Mouse (Mus musculus) thymus, postnatal 25 days (tissue): ENCODE measurements around the gene Ezr.

Experiments
- DNase-seq: peaks from one replicate; pipeline ENCODE4 v3.0.0; 2022

Ezr gene

GRCm38 (mm10) chr17:6766823-6767222 lies 15.8 kb downstream of the Ezr start:
- no peak for DNase-seq

- DNase-seq = no peak
Observed at GRCm38 (mm10) chr17:6765886-6766285, 16.7 kb downstream of the Ezr start.

- DNase-seq = no peak
Observed at GRCm38 (mm10) chr17:6764730-6765129, 17.9 kb downstream of the Ezr start.

- DNase-seq = no peak
Observed at GRCm38 (mm10) chr17:6764227-6764593, 18.4 kb downstream of the Ezr start.

GRCm38 (mm10) chr17:6763513-6764226 lies 18.9 kb downstream of the Ezr start:
- no peak for DNase-seq

GRCm38 (mm10) chr17:6759717-6760292 lies 22.8 kb downstream of the Ezr start:
- DNase-seq = no peak

- DNase-seq = no peak
Observed at GRCm38 (mm10) chr17:6758845-6759244, 23.7 kb downstream of the Ezr start.

DNA sequence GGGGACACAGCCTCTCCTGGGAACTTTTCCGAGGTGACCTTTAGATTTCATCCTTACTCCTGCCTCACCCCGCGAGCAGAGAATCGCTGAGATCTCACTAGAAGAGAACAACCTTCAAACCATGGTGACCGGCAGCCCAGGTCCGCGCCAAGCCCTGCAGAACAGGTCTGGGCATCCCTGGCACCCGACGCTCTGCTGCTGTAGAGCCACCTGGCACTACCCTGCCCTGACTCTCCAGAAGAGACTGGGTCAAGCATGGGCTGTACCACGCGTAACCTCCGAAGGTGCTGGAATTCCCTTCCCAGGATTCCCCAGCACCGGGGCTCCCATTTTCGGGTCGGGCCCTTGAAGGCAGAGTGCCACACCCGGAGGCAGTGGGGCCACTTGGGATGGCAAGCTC lies 24.7 kb downstream of the Ezr start:
- DNase-seq = no peak

DNA sequence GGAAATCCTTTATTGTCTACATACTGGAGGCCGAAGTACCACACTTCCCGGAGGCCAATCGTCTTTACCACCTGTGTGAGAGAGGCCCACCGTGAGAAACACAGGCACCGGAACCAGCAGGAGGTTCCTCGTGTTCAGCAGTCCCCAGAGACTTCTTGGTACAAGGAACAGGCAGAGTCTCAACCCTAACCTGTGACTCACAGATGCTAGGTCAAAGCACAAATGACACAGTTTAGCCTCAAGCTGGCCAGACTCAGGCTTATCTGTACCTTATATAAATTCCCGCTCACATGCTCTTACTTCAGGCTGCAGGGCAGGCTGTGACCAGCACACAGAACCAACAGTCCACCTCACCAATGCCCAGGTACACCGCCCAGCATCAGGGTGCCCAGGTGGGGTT lies 26.7 kb downstream of the Ezr start:
- no peak for DNase-seq

GRCm38 (mm10) chr17:6755176-6755575 lies 27.4 kb downstream of the Ezr start:
- no peak for DNase-seq

- DNase-seq = no peak
Observed at GRCm38 (mm10) chr17:6752375-6752774, 30.2 kb downstream of the Ezr start.

- DNase-seq = no peak
Observed at GRCm38 (mm10) chr17:6751221-6751859, 31.2 kb downstream of the Ezr start.

DNA sequence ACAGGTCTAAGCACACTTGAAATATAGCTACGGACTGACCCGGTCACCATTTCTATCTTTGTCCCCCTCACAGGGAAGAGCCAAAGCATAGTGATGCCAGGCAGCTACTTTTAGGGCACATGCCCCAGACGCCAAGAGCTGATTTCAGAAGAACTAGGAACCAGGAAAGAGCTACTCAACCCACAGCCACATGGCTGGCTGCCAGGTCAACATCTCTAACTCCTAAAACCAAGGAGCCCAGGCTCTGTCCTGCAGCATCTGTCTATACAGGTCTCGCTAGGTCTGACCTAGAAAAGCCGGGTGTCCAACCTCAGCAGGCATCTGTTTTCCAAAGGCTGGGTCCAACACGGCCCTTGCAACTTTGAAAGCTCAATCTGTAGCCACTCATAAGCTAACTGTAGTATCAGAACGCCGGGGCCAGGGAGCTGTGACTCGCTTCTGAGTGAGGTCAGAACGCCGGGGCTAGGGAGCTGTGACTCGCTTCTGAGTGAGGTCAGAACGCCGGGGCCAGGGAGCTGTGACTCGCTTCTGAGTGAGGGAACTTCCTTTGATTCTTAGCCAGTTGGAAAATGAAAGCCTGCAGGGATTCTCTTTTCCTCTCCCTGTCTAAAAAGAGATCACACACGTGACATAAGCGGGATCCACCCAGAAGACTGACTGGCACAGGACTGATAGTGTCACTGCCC lies 33.7 kb downstream of the Ezr start:
- DNase-seq = no peak

DNA sequence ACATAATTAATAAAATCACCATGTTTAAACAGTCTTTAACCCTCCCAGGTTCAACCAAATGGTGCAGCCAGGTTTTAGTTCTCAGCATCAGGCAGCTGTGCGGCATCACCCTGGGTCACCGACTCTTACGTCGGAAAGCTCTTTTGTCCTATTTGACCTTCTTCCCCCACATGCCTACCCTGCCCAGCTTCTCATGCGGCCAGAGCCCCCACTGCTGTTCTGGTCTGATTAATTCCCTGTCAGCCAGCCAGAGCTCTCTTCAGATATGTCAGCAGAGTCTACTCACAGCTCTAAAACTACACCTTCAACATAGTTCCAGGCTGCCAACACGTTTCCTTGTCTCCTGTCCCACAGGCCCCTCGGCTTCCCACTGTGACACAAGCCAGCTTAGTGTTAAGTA lies 35.1 kb downstream of the Ezr start:
- DNase-seq = no peak

GRCm38 (mm10) chr17:6746452-6747231 lies 35.9 kb downstream of the Ezr start:
- DNase-seq = no peak

DNA sequence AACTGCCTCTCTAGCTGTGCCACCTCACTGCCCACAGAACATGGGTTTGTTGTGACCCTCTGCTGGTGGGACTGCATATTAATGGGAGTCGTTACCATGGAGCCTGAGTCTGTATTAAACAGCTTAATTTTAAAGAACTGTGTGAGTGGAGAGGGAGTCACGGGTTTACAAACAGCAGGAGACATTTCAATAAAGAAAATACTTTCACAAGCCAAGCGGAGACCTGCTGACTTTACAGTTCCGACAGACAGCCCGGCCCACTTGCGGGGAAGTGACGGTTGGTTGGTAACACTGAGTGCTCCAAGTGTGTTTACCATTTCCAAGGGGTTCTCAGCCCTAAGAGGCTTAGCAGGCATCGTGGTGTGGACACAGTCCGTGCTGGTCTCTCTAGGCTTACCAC lies 36.6 kb downstream of the Ezr start:
- no peak for DNase-seq

DNA sequence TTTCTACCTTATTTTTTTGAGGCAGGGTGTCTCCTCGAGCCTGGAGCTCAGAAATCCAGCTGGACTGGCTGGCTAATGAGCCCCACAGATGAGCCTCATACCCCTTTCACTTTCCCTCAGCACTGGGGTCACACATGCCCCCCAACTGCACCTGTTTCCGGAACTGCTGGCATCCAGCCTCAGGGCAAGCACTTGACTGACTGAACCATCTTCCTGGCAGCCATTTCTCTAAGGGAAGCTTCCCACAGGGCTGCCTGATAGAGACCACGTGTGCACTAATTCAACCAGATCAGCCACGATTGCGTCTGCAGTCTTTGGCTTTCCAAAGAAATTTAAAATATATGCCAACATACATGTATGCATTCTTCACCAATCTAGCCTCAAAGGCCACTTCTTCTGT lies 37.1 kb downstream of the Ezr start:
- DNase-seq = peak; percentile 60

- DNase-seq = no peak
Observed at GRCm38 (mm10) chr17:6744871-6745270, 37.7 kb downstream of the Ezr start.

DNA sequence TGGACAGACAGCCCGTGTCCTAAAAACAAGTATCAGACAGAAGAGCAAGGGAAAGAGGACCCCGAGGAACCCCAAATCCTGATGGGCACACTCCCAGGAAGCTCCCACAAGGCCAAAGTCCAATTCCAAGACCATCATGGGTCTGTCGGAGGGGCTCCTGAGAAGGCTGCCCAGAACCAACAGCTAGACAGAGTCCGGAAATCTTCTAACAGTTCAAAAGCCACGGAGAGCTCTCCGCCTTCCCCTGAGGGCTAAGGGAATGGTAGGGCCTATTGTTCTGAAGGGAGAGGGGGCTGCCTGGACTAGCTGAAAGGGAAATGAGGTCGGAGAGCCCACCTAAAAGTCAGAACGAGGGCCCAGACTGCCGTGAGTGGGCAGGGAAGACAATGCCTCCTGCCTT lies 38.2 kb downstream of the Ezr start:
- DNase-seq = peak; percentile 51

DNA sequence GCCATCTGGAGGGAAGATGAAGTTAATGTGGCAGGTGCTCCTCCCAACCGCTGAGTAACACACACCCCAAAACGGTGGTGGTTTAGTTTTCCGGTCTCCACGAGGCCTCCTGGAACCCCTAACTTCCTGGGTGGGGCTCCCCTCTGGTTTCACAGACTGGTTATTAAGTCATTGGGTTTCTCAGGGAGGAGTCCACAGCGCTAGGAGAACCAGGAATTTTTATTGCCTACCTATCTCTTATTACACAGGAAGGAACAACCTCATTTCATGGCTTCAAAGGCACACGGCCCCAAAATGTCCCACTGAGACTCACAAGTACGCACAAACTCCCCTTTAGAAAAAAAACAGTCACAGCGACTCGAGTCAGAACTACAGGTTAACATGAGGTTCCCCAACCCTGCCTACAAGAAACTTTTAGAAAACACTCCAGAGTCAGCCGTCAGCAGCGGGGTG lies 38.8 kb downstream of the Ezr start:
- peak; percentile 85 for DNase-seq

DNA sequence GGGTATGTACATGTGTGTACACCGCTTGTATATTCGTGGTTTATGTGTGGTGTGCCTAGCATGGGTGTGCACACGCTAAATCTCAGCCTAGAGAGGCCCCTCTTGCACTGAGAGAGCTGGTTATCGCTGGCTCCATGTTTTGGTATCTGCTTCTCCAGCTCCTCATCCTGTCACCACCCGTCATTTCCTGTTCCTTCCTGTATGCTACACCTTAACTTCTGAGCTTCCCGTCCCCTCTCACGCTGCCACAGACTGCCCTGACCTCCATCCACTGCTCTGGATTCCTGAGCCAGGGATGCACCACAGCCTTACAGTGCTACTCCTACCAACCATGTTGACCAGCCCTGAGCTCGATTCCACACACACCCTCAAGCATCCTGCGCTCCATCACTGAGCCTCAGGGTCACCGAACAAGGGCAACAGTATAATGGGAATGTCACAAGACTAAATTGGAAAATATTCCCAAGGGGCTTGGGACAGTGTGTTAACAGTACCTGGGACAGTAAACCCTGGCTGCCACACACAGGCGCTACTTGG lies 39.5 kb downstream of the Ezr start:
- peak; percentile 43 for DNase-seq
